Mouse (Mus musculus) C2C12 (cell line): ENCODE data around the gene Arpp19.

Source experiments
- CTCF ChIP-seq: IDR thresholded peaks from one replicate; pipeline ENCODE4 v1.5.1; 2011; ENCODE audit not compliant: control insufficient read depth, insufficient read depth, insufficient read length
- FOSL1 ChIP-seq: IDR thresholded peaks from one replicate; pipeline ENCODE4 v1.8.0; 2011; ENCODE audit warnings: mild to moderate bottlenecking, low read length; ENCODE audit not compliant: poor library complexity, insufficient read depth, severe bottlenecking
- MAX ChIP-seq: IDR thresholded peaks from one replicate; pipeline ENCODE4 v1.6.1; 2011; ENCODE audit warnings: mild to moderate bottlenecking, control low read depth
- USF1 ChIP-seq: IDR thresholded peaks from one replicate; pipeline ENCODE4 v1.6.1; 2011; ENCODE audit warnings: low read depth, mild to moderate bottlenecking, control low read depth, moderate library complexity

GRCm38 (mm10) chr9:75055046-75055445 lies 17.6 kb downstream of the Arpp19 start:
- TF ChIP-seq FOSL1, result no peak
- TF ChIP-seq CTCF, result no peak
- no peak for TF ChIP-seq USF1
- TF ChIP-seq MAX, result no peak
